Mouse (Mus musculus) inflammation-experienced regulatory T-cells, adult 6 months (primary cell): Measurements from ENCODE around the gene Cdk6. TPM values are rescaled to one million over a fixed set of nuclear protein-coding genes. Genes with fewer than 3 reads are reported as not detected.

ENCODE experiments used
- polyA plus RNA-seq, 3 experiments: library from polyadenylated mRNA; unstranded; fragments of 100-300 nt; shearing (Covaris generic); gene quantifications; one replicate each; pipeline ENCODE4 v1.2.1; 2017

Gene Cdk6
- polyA plus RNA-seq, 3 experiments from 2014 or later = 21.7 to 46.6 (median 26.3) TPM

Other genes starting within 250 kb of the Cdk6 start
- gene Fam133b, start 202.3 kb downstream of the Cdk6 start, polyA plus RNA-seq = 10 to 100 TPM; 40.1 to 59.9 (median 53.6) TPM
- 10 to 100 TPM in 2 of 3 experiments, 1 to 10 TPM in 1; 7.4 to 15.4 (median 10.7) TPM for gene 1700109H08Rik, start 230.1 kb downstream of the Cdk6 start, polyA plus RNA-seq